Mouse (Mus musculus) MEL (cell line): ENCODE measurements at regions not wholly inside any gene's neighbourhood (a gene's known extent, or its start where the extent isn't known, plus 50 kb on each side); places are given as distances from the start of the nearest gene placed in this dataset.

ENCODE experiments used
- DNase-seq: peaks from one replicate; pipeline ENCODE4 v3.0.0; 2011; ENCODE audit warnings: low read depth, low spot score
- H3K27ac ChIP-seq: 2 replicates; pipeline ENCODE4 v1.5.1; 2012; ENCODE audit warnings: low read depth, mild to moderate bottlenecking, control low read depth, low read length, moderate library complexity; ENCODE audit not compliant: control insufficient read depth
- H3K27me3 ChIP-seq, 2 experiments: fragments of 150-350 bp in 1 of 2; sonication (generic) in 1 of 2; 2 replicates each; pipeline ENCODE4 v1.6.1; 2012; ENCODE audit warnings: low read length in 2 of 2, mild to moderate bottlenecking in 2 of 2, improper control_type of control experiment in 1 of 2, moderate library complexity in 1 of 2; ENCODE audit not compliant: insufficient read depth in 2 of 2, control insufficient read depth in 1 of 2
- H3K36me3 ChIP-seq, 2 experiments: 2 replicates each; pipeline ENCODE4 v1.6.1; 2012 to 2014; ENCODE audit warnings: low read length in 2 of 2, improper control_type of control experiment in 1 of 2, inconsistent platforms in 1 of 2, mild to moderate bottlenecking in 1 of 2; ENCODE audit not compliant: insufficient read depth in 2 of 2, control insufficient read depth in 1 of 2
- H3K4me1 ChIP-seq, 2 experiments: fragments of 150-350 bp in 1 of 2; sonication (generic) in 1 of 2; 2 replicates each; pipeline ENCODE4 v1.6.1; 2012; ENCODE audit warnings: low read length in 2 of 2, improper control_type of control experiment in 1 of 2, mild to moderate bottlenecking in 1 of 2; ENCODE audit not compliant: insufficient read depth in 2 of 2, control insufficient read depth in 1 of 2
- H3K4me3 ChIP-seq, 2 experiments: fragments of 150-350 bp in 1 of 2; sonication (generic) in 1 of 2; 2 replicates each; pipeline ENCODE4 v1.5.1; 2012; ENCODE audit warnings: low read depth in 2 of 2, low read length in 2 of 2, mild to moderate bottlenecking in 2 of 2, moderate library complexity in 2 of 2, control low read depth in 1 of 2, improper control_type of control experiment in 1 of 2; ENCODE audit not compliant: control insufficient read depth in 1 of 2, insufficient read depth in 1 of 2
- H3K79me2 ChIP-seq: 2 replicates; pipeline ENCODE4 v1.6.1; 2012; ENCODE audit warnings: mild to moderate bottlenecking, low read length, moderate library complexity; ENCODE audit not compliant: control insufficient read depth, poor library complexity, insufficient read depth
- H3K9ac ChIP-seq: 2 replicates; pipeline ENCODE4 v1.6.1; 2012; ENCODE audit warnings: low read depth, mild to moderate bottlenecking, control low read depth, low read length, moderate library complexity; ENCODE audit not compliant: control insufficient read depth, poor library complexity, severe bottlenecking
- H3K9me3 ChIP-seq: fragments of 150-350 bp; sonication (generic); replicated peaks from 2 replicates; pipeline ENCODE4 v1.6.1; 2012; ENCODE audit warnings: mild to moderate bottlenecking, low read length, improper control_type of control experiment, moderate library complexity; ENCODE audit not compliant: insufficient read depth
- BHLHE40 ChIP-seq: IDR thresholded peaks from 2 replicates; pipeline ENCODE4 v1.6.1; 2012; ENCODE audit warnings: low read depth, mild to moderate bottlenecking, inconsistent platforms, low read length, improper control_type of control experiment, borderline replicate concordance
- CHD1 ChIP-seq: IDR thresholded peaks from 2 replicates; pipeline ENCODE4 v1.6.1; 2012; ENCODE audit warnings: low read depth, mild to moderate bottlenecking, inconsistent platforms, low read length, improper control_type of control experiment
- CTCF ChIP-seq, 3 experiments: IDR thresholded peaks in 2 of 3; conservative IDR thresholded peaks in 1 of 3; 2 replicates each; pipeline ENCODE4 v1.5.1; 2011 to 2012; ENCODE audit warnings: low read length in 3 of 3, low read depth in 2 of 3, mild to moderate bottlenecking in 2 of 3, improper control_type of control experiment in 1 of 3, inconsistent platforms in 1 of 3, mixed read lengths in 1 of 3, moderate library complexity in 1 of 3; ENCODE audit not compliant: control insufficient read depth in 1 of 3, insufficient read depth in 1 of 3, poor library complexity in 1 of 3, severe bottlenecking in 1 of 3
- ELF1 ChIP-seq: IDR thresholded peaks from 2 replicates; pipeline ENCODE4 v1.6.1; 2014; ENCODE audit warnings: low read depth, mild to moderate bottlenecking, inconsistent platforms, low read length, improper control_type of control experiment, moderate library complexity
- EP300 ChIP-seq, 2 experiments: IDR thresholded peaks; 2 replicates each; pipeline ENCODE4 v1.6.1; 2011; ENCODE audit warnings: improper control_type of control experiment in 2 of 2, low read length in 2 of 2, low read depth in 1 of 2, mild to moderate bottlenecking in 1 of 2
- ETS1 ChIP-seq: IDR thresholded peaks from 2 replicates; pipeline ENCODE4 v1.6.1; 2012; ENCODE audit warnings: low read depth, mild to moderate bottlenecking, inconsistent platforms, low read length, improper control_type of control experiment, moderate library complexity
- JUND ChIP-seq: IDR thresholded peaks from 2 replicates; pipeline ENCODE4 v1.6.1; 2011; ENCODE audit warnings: low read depth, mild to moderate bottlenecking, improper control_type of control experiment, low read length
- MAFK ChIP-seq: IDR thresholded peaks from 2 replicates; pipeline ENCODE4 v1.6.1; 2011; ENCODE audit warnings: low read depth, mild to moderate bottlenecking, low read length, improper control_type of control experiment, borderline replicate concordance
- NRF1 ChIP-seq: IDR thresholded peaks from 2 replicates; pipeline ENCODE4 v1.6.1; 2014; ENCODE audit warnings: low read depth, mild to moderate bottlenecking, inconsistent platforms, low read length, improper control_type of control experiment, moderate library complexity; ENCODE audit not compliant: poor library complexity, insufficient read depth, severe bottlenecking
- POLR2A ChIP-seq, 2 experiments: IDR thresholded peaks; 2 replicates each; pipeline ENCODE4 v1.6.1; 2011 to 2012; ENCODE audit warnings: low read length in 2 of 2, mild to moderate bottlenecking in 2 of 2, control low read depth in 1 of 2, improper control_type of control experiment in 1 of 2, low read depth in 1 of 2, moderate library complexity in 1 of 2; ENCODE audit not compliant: control insufficient read depth in 1 of 2, insufficient read depth in 1 of 2, poor library complexity in 1 of 2
- POLR2AphosphoS5 ChIP-seq: IDR thresholded peaks from 2 replicates; pipeline ENCODE4 v1.6.1; 2012; ENCODE audit warnings: low read depth, borderline replicate concordance, mild to moderate bottlenecking, inconsistent platforms, low read length, moderate library complexity, mixed read lengths
- RCOR1 ChIP-seq: IDR thresholded peaks from 2 replicates; pipeline ENCODE4 v1.6.1; 2012; ENCODE audit warnings: low read depth, mild to moderate bottlenecking, inconsistent platforms, low read length, improper control_type of control experiment
- TBP ChIP-seq: IDR thresholded peaks from 2 replicates; pipeline ENCODE4 v1.8.0; 2011; ENCODE audit warnings: low read depth, low read length, improper control_type of control experiment
- TCF12 ChIP-seq: IDR thresholded peaks from 2 replicates; pipeline ENCODE4 v1.6.1; 2014; ENCODE audit warnings: low read depth, mild to moderate bottlenecking, inconsistent platforms, low read length, improper control_type of control experiment, moderate library complexity
- UBTF ChIP-seq: IDR thresholded peaks from 2 replicates; pipeline ENCODE4 v1.6.1; 2012; ENCODE audit warnings: low read depth, mild to moderate bottlenecking, inconsistent platforms, low read length, improper control_type of control experiment, moderate library complexity, borderline replicate concordance; ENCODE audit not compliant: insufficient read depth

GRCm38 (mm10) chr10:118699292-118699691 is 170.7 kb downstream of the Dyrk2 start:
- TF ChIP-seq RCOR1 = no peak
- TF ChIP-seq, all 39 proteins: peak for 0
- DNase-seq = no peak
- Histone ChIP-seq H3K27ac (no peak overlapping the region), H3K9ac (no peak overlapping the region), H3K79me2 (no peaks in the 10 kb centered on the region), H3K36me3 (no peaks in the 10 kb centered on the region), H3K27me3 (no peaks in the 10 kb centered on the region), H3K9me3 (no peaks in the 10 kb centered on the region), H3K4me1 (no peaks in the 10 kb centered on the region), H3K4me3 (no peak overlapping the region)

- no peaks in the 10 kb centered on the region for H3K27me3 ChIP-seq
Measured at GRCm38 (mm10) chr10:118700115-118700514, 169.9 kb downstream of the Dyrk2 start.

DNA sequence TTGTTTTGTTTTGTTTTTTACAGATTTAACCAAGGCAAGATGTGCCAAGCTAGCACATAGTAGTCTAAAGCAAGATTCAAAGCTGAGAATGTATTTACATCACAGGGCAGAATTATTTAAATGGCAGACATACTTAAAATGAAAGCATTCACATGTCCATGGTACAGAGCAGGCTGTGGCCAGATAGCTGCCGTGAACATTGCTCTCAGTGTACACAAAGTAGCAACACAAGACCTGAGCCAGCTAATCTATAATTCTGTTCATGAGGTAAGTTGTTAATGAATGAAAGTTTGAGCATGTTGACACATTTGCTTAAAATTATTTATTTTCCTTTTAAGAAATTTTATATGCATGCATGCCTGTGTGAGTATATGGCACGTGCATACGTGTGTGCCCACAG is 164.0 kb downstream of the Dyrk2 start:
- H3K9me3 ChIP-seq = no peaks in the 10 kb centered on the region
- H3K36me3 ChIP-seq = no peaks in the 10 kb centered on the region
- H3K9ac ChIP-seq = no peak overlapping the region
- no peak overlapping the region for H3K27ac ChIP-seq
- H3K4me3 ChIP-seq = no peak overlapping the region
- H3K4me1 ChIP-seq = no peaks in the 10 kb centered on the region
- TF ChIP-seq JUND (no peak), UBTF (no peak), RCOR1 (no peak), NRF1 (no peak), CHD1 (no peak), EP300 (IDR thresholded peaks at IDR 0.05; ENCODE audit: low read depth in 1 of 2, low read length in 2 of 2) (no peak), CTCF (IDR thresholded peaks at IDR 0.05 in 2 of 3, conservative IDR thresholded peaks at IDR 0.05 in 1 of 3; ENCODE audit: control insufficient read depth in 1 of 3, insufficient read depth in 1 of 3, low read depth in 2 of 3, low read length in 3 of 3, poor library complexity in 1 of 3, severe bottlenecking in 1 of 3) (no peak), ETS1 (no peak), POLR2AphosphoS5 (no peak), BHLHE40 (no peak), POLR2A (IDR thresholded peaks at IDR 0.05; ENCODE audit: control insufficient read depth in 1 of 2, insufficient read depth in 1 of 2, low read depth in 1 of 2, low read length in 2 of 2, poor library complexity in 1 of 2) (no peak), TCF12 (no peak)
- H3K79me2 ChIP-seq = no peaks in the 10 kb centered on the region
- no peak for DNase-seq
- no peaks in the 10 kb centered on the region for H3K27me3 ChIP-seq

More at GRCm38 (mm10) chr10:118700115-118700514, 169.9 kb downstream of the Dyrk2 start:
- DNase-seq = no peak
- TF ChIP-seq ELF1 (no peak), MAFK (no peak), TBP (no peak), BHLHE40 (no peak)
- no peaks in the 10 kb centered on the region for H3K79me2 ChIP-seq
- no peaks in the 10 kb centered on the region for H3K9me3 ChIP-seq
- H3K9ac ChIP-seq = no peak overlapping the region
- no peak overlapping the region for H3K4me3 ChIP-seq
- H3K4me1 ChIP-seq = no peaks in the 10 kb centered on the region
- no peak overlapping the region for H3K27ac ChIP-seq
- no peaks in the 10 kb centered on the region for H3K36me3 ChIP-seq
